Comparison of ENCODE assay signal across 8 mouse cellular contexts in genomic region chr2:134029631-134030414, GRCm38 (mm10).
DNase-seq lines count a peak whose midpoint lies in the region; ATAC-seq lines count a peak whose summit lies in the region.
"Had no signal": no experiment of that assay in that cellular context is flagged by ENCODE, and none has a peak within 500 bp of the region (broad histone marks: within the 10 kb centered on the region; RNA-seq: fewer than 3 reads in every experiment).

No protein-coding gene starts in this region.

- H3K27ac ChIP-seq in neural tube, embryonic 15.5 days (replicated peaks): no peak overlapping the region
- no peak overlapping the region for H3K27ac ChIP-seq in forebrain, embryonic 13.5 days
- H3K27ac ChIP-seq: embryonic facial prominence, embryonic 13.5 days had no signal

- H3K4me3 ChIP-seq in neural tube, embryonic 15.5 days (replicated peaks): no peak overlapping the region
- H3K4me3 ChIP-seq in forebrain, embryonic 13.5 days: no peak overlapping the region
- H3K4me3 ChIP-seq: embryonic facial prominence, embryonic 13.5 days had no signal

- 68% methylated on average over 4 of the region's 4 CpGs for WGBS in neural tube, embryonic 15.5 days
- WGBS in forebrain, embryonic 13.5 days: 61% methylated on average over 4 of the region's 4 CpGs
- WGBS in large intestine, adult 2 months: 61% methylated on average over 4 of the region's 4 CpGs

- no peaks in the 10 kb centered on the region for H3K4me1 ChIP-seq in neural tube, embryonic 15.5 days
- no peaks in the 10 kb centered on the region for H3K4me1 ChIP-seq in forebrain, embryonic 13.5 days
- H3K4me1 ChIP-seq: embryonic facial prominence, embryonic 13.5 days had no signal

- H3K9me3 ChIP-seq in neural tube, embryonic 15.5 days (replicated peaks): no peaks in the 10 kb centered on the region
- no peaks in the 10 kb centered on the region for H3K9me3 ChIP-seq in forebrain, embryonic 13.5 days (replicated peaks)
- H3K9me3 ChIP-seq: embryonic facial prominence, embryonic 13.5 days had no signal

- ATAC-seq in neural tube, embryonic 15.5 days (ENCODE audit: low FRiP score): no peak
- ATAC-seq in forebrain, embryonic 13.5 days: peak; percentile 66

- no peaks in the 10 kb centered on the region for H3K27me3 ChIP-seq in neural tube, embryonic 15.5 days (replicated peaks)
- H3K27me3 ChIP-seq in forebrain, embryonic 13.5 days: no peaks in the 10 kb centered on the region
- H3K27me3 ChIP-seq: embryonic facial prominence, embryonic 13.5 days had no signal

- no peak overlapping the region for H3K9ac ChIP-seq in neural tube, embryonic 15.5 days (replicated peaks)
- no peak overlapping the region for H3K9ac ChIP-seq in forebrain, embryonic 13.5 days
- H3K9ac ChIP-seq: embryonic facial prominence, embryonic 13.5 days had no signal

- no peaks in the 10 kb centered on the region for H3K36me3 ChIP-seq in neural tube, embryonic 15.5 days
- no peaks in the 10 kb centered on the region for H3K36me3 ChIP-seq in forebrain, embryonic 13.5 days (ENCODE audit: poor library complexity, severe bottlenecking)
- H3K36me3 ChIP-seq: embryonic facial prominence, embryonic 13.5 days had no signal

- H3K4me2 ChIP-seq in neural tube, embryonic 15.5 days: no peak overlapping the region
- H3K4me2 ChIP-seq in forebrain, embryonic 13.5 days: no peak overlapping the region
- H3K4me2 ChIP-seq: embryonic facial prominence, embryonic 13.5 days had no signal

- DNase-seq in neural tube, embryonic 10.5 days (ENCODE audit: extremely low spot score, low spot score): peak; percentile 27
- peak; percentile 5 to 25 for DNase-seq in adrenal gland, postnatal 4 days (ENCODE audit: low spot score in 2 of 2)
- peak; percentile 4 for DNase-seq in large intestine, adult 2 months (ENCODE audit: low read depth, low spot score)
- peak; percentile 67 for DNase-seq in lung, postnatal 10 days
- DNase-seq in urinary bladder, postnatal 36 days (ENCODE audit: low spot score in 2 of 2): peak; percentile 19 to 22

Comparison
In these comparisons a context has a peak if more than half of its experiments do, and no peak if none do; other contexts are left out.
1. DNase-seq: peak in every context shown above with its lines; median percentile 67 in lung, postnatal 10 days; 27 in neural tube, embryonic 10.5 days; 20 in urinary bladder, postnatal 36 days; 15 in adrenal gland, postnatal 4 days; 4 in large intestine, adult 2 months.